Mouse (Mus musculus) embryonic facial prominence, embryonic 15.5 days (tissue): Measurements from ENCODE around the gene Xpr1. TPM values are rescaled to one million over a fixed set of nuclear protein-coding genes. Genes with fewer than 3 reads are reported as not detected.

Experiments used
- ATAC-seq: fragments of 200-750 bp; cut with Nextera tagmentation; 2 replicates; pipeline ENCODE4 v1.8.0; 2017; ENCODE audit warnings: low read depth, moderate TSS enrichment; ENCODE audit not compliant: insufficient number of reproducible peaks, low FRiP score, low TSS enrichment
- H3K27ac ChIP-seq: fragments of 300-500 bp; sonication (generic); replicated peaks from 2 replicates; pipeline ENCODE4 v1.5.1; 2015; ENCODE audit warnings: mild to moderate bottlenecking, inconsistent platforms
- H3K27me3 ChIP-seq: fragments of 300-500 bp; sonication (generic); 2 replicates; pipeline ENCODE4 v1.6.1; 2015; ENCODE audit warnings: inconsistent platforms
- H3K36me3 ChIP-seq: fragments of 300-500 bp; sonication (generic); 2 replicates; pipeline ENCODE4 v1.6.1; 2015; ENCODE audit warnings: mild to moderate bottlenecking, inconsistent platforms
- H3K4me1 ChIP-seq: fragments of 300-500 bp; sonication (generic); 2 replicates; pipeline ENCODE4 v1.6.1; 2015; ENCODE audit warnings: inconsistent platforms
- H3K4me2 ChIP-seq: fragments of 300-500 bp; sonication (generic); replicated peaks from 2 replicates; pipeline ENCODE4 v1.6.1; 2015; ENCODE audit warnings: mild to moderate bottlenecking, inconsistent platforms
- H3K4me3 ChIP-seq: fragments of 300-500 bp; sonication (generic); replicated peaks from 2 replicates; pipeline ENCODE4 v1.5.1; 2015; ENCODE audit warnings: mild to moderate bottlenecking, inconsistent platforms
- H3K9ac ChIP-seq: fragments of 300-500 bp; sonication (generic); 2 replicates; pipeline ENCODE4 v1.6.1; 2015; ENCODE audit warnings: inconsistent platforms
- H3K9me3 ChIP-seq: fragments of 300-500 bp; sonication (generic); replicated peaks from 2 replicates; pipeline ENCODE4 v1.6.1; 2016; ENCODE audit warnings: inconsistent platforms
- WGBS: fragments of 180-500 bp; shearing (Covaris S2); methylation state at CpG from one replicate; pipeline ENCODE4 v1.1.7; 2015; 5-methylcytosine and 5-hydroxymethylcytosine counted together
- polyA plus RNA-seq: library from polyadenylated mRNA; unstranded; fragments of >200 nt; fragmentation: Nextera tagmentation; extraction: Ambion mirVana; gene quantifications from 2 replicates; pipeline ENCODE4 v1.2.1, GENCODE M21; 2015

Gene Xpr1
- polyA plus RNA-seq, 1 experiment from 2014 or later, result 7.3 TPM

- 79% methylated on average over 6 of the region's 6 CpGs for WGBS
Observed at GRCm38 (mm10) chr1:155394829-155395228, 22.4 kb downstream of the Xpr1 start.

GRCm38 (mm10) chr1:155394021-155394420, 23.2 kb downstream of the Xpr1 start:
- Histone ChIP-seq H3K4me2 (no peak overlapping the region), H3K9ac (no peak overlapping the region), H3K27me3 (no peaks in the 10 kb centered on the region), H3K36me3 (no peaks in the 10 kb centered on the region), H3K4me3 (no peak overlapping the region), H3K4me1 (no peaks in the 10 kb centered on the region), H3K9me3 (no peaks in the 10 kb centered on the region), H3K27ac (no peak overlapping the region)
- no peak for ATAC-seq
- whole genome bisulfite sequencing, result 54% methylated on average over 2 of the region's 2 CpGs

More at GRCm38 (mm10) chr1:155394829-155395228, 22.4 kb downstream of the Xpr1 start:
- H3K9ac ChIP-seq, result no peak overlapping the region
- H3K27ac ChIP-seq, result no peak overlapping the region
- H3K4me1 ChIP-seq, result no peaks in the 10 kb centered on the region
- H3K4me3 ChIP-seq, result no peak overlapping the region
- no peak overlapping the region for H3K4me2 ChIP-seq
- H3K36me3 ChIP-seq, result no peaks in the 10 kb centered on the region
- H3K27me3 ChIP-seq, result no peaks in the 10 kb centered on the region
- no peaks in the 10 kb centered on the region for H3K9me3 ChIP-seq
- no peak for ATAC-seq

- Histone ChIP-seq H3K27ac (no peak overlapping the region), H3K9me3 (no peaks in the 10 kb centered on the region), H3K9ac (no peak overlapping the region), H3K4me1 (no peaks in the 10 kb centered on the region), H3K4me2 (no peak overlapping the region), H3K36me3 (no peaks in the 10 kb centered on the region), H3K4me3 (no peak overlapping the region), H3K27me3 (no peaks in the 10 kb centered on the region)
- no peak for ATAC-seq
- WGBS, result 92% methylated on average over 7 of the region's 7 CpGs
Observed at GRCm38 (mm10) chr1:155392825-155393224, 24.4 kb downstream of the Xpr1 start.

GRCm38 (mm10) chr1:155391537-155391936, 25.7 kb downstream of the Xpr1 start:
- ATAC-seq, result no peak
- Histone ChIP-seq H3K9ac (no peak overlapping the region), H3K4me3 (no peak overlapping the region), H3K4me1 (no peaks in the 10 kb centered on the region), H3K9me3 (no peaks in the 10 kb centered on the region), H3K36me3 (no peaks in the 10 kb centered on the region), H3K27me3 (no peaks in the 10 kb centered on the region), H3K4me2 (no peak overlapping the region), H3K27ac (no peak overlapping the region)
- WGBS, result 64% methylated on average over 4 of the region's 4 CpGs

- no peak overlapping the region for H3K27ac ChIP-seq
- WGBS, result 31% methylated on average over 1 of the region's 1 CpGs
- no peaks in the 10 kb centered on the region for H3K4me1 ChIP-seq
- ATAC-seq, result no peak
- H3K9ac ChIP-seq, result no peak overlapping the region
- no peaks in the 10 kb centered on the region for H3K27me3 ChIP-seq
- no peak overlapping the region for H3K4me3 ChIP-seq
- H3K9me3 ChIP-seq, result no peaks in the 10 kb centered on the region
- no peaks in the 10 kb centered on the region for H3K36me3 ChIP-seq
- H3K4me2 ChIP-seq, result no peak overlapping the region
Observed at GRCm38 (mm10) chr1:155388418-155388817, 28.8 kb downstream of the Xpr1 start.

GRCm38 (mm10) chr1:155386551-155386950, 30.7 kb downstream of the Xpr1 start:
- no peak overlapping the region for H3K4me2 ChIP-seq
- no peak overlapping the region for H3K9ac ChIP-seq
- H3K36me3 ChIP-seq, result no peaks in the 10 kb centered on the region
- no peak overlapping the region for H3K4me3 ChIP-seq
- no peaks in the 10 kb centered on the region for H3K27me3 ChIP-seq
- ATAC-seq, result no peak
- H3K27ac ChIP-seq, result no peak overlapping the region
- H3K4me1 ChIP-seq, result no peaks in the 10 kb centered on the region
- no peaks in the 10 kb centered on the region for H3K9me3 ChIP-seq
- 72% methylated on average over 4 of the region's 4 CpGs for WGBS

GRCm38 (mm10) chr1:155383319-155384302, 33.6 kb downstream of the Xpr1 start:
- Histone ChIP-seq H3K4me1 (no peaks in the 10 kb centered on the region), H3K4me3 (no peak overlapping the region), H3K4me2 (no peak overlapping the region), H3K9ac (no peak overlapping the region), H3K27ac (no peak overlapping the region), H3K27me3 (no peaks in the 10 kb centered on the region), H3K36me3 (no peaks in the 10 kb centered on the region), H3K9me3 (no peaks in the 10 kb centered on the region)
- ATAC-seq, result no peak
- WGBS, result 89% methylated on average over 8 of the region's 8 CpGs

- ATAC-seq, result no peak
- Histone ChIP-seq H3K9ac (no peak overlapping the region), H3K9me3 (no peaks in the 10 kb centered on the region), H3K4me3 (no peak overlapping the region), H3K27ac (no peak overlapping the region), H3K4me1 (no peaks in the 10 kb centered on the region), H3K27me3 (no peaks in the 10 kb centered on the region), H3K4me2 (no peak overlapping the region), H3K36me3 (no peaks in the 10 kb centered on the region)
- 61% methylated on average over 1 of the region's 1 CpGs for WGBS
Observed at GRCm38 (mm10) chr1:155381931-155382330, 35.3 kb downstream of the Xpr1 start.

GRCm38 (mm10) chr1:155379289-155379688, 37.9 kb downstream of the Xpr1 start:
- no peaks in the 10 kb centered on the region for H3K36me3 ChIP-seq
- H3K27me3 ChIP-seq, result no peaks in the 10 kb centered on the region
- WGBS, result 96% methylated on average over 1 of the region's 1 CpGs
- no peak overlapping the region for H3K27ac ChIP-seq
- no peak overlapping the region for H3K4me3 ChIP-seq
- no peak for ATAC-seq
- no peaks in the 10 kb centered on the region for H3K9me3 ChIP-seq
- no peaks in the 10 kb centered on the region for H3K4me1 ChIP-seq
- no peak overlapping the region for H3K4me2 ChIP-seq
- H3K9ac ChIP-seq, result no peak overlapping the region

GRCm38 (mm10) chr1:155372821-155373220, 44.4 kb downstream of the Xpr1 start:
- no peaks in the 10 kb centered on the region for H3K27me3 ChIP-seq
- no peaks in the 10 kb centered on the region for H3K36me3 ChIP-seq
- no peak for ATAC-seq
- H3K4me2 ChIP-seq, result no peak overlapping the region
- H3K9ac ChIP-seq, result no peak overlapping the region
- H3K9me3 ChIP-seq, result no peaks in the 10 kb centered on the region
- no peak overlapping the region for H3K4me3 ChIP-seq
- H3K4me1 ChIP-seq, result no peaks in the 10 kb centered on the region
- 26% methylated on average over 1 of the region's 1 CpGs for WGBS
- H3K27ac ChIP-seq, result no peak overlapping the region

GRCm38 (mm10) chr1:155370075-155370658, 47.0 kb downstream of the Xpr1 start:
- no peak for ATAC-seq
- no peaks in the 10 kb centered on the region for H3K9me3 ChIP-seq
- H3K36me3 ChIP-seq, result no peaks in the 10 kb centered on the region
- no peak overlapping the region for H3K9ac ChIP-seq
- no peaks in the 10 kb centered on the region for H3K27me3 ChIP-seq
- no peak overlapping the region for H3K27ac ChIP-seq
- 58% methylated on average over 2 of the region's 2 CpGs for WGBS
- no peak overlapping the region for H3K4me3 ChIP-seq
- no peak overlapping the region for H3K4me2 ChIP-seq
- no peaks in the 10 kb centered on the region for H3K4me1 ChIP-seq
